Mouse (Mus musculus) neural tube, embryonic 14.5 days (tissue): Measurements from ENCODE around the gene Camkmt. TPM values are rescaled to one million over a fixed set of nuclear protein-coding genes. Genes with fewer than 3 reads are reported as not detected.

Experiments
- ATAC-seq: fragments of 200-750 bp; cut with Nextera tagmentation; 2 replicates; pipeline ENCODE4 v1.8.0; 2017; ENCODE audit warnings: low read depth, mild to moderate bottlenecking, moderate TSS enrichment, moderate library complexity
- H3K27ac ChIP-seq: fragments of 300-500 bp; sonication (generic); 2 replicates; pipeline ENCODE4 v1.5.1; 2014; ENCODE audit warnings: low read depth, mild to moderate bottlenecking, control low read depth, low read length, moderate library complexity, mixed read lengths
- H3K27me3 ChIP-seq: fragments of 300-500 bp; sonication (generic); 2 replicates; pipeline ENCODE4 v1.6.1; 2014; ENCODE audit warnings: low read length; ENCODE audit not compliant: control insufficient read depth, insufficient read depth
- H3K36me3 ChIP-seq: fragments of 300-500 bp; sonication (generic); 2 replicates; pipeline ENCODE4 v1.6.1; 2014; ENCODE audit warnings: low read length, mixed read lengths; ENCODE audit not compliant: control insufficient read depth, insufficient read depth
- H3K4me1 ChIP-seq: fragments of 300-500 bp; sonication (generic); 2 replicates; pipeline ENCODE4 v1.6.1; 2014; ENCODE audit warnings: low read length; ENCODE audit not compliant: control insufficient read depth, insufficient read depth
- H3K4me2 ChIP-seq: fragments of 300-500 bp; sonication (generic); 2 replicates; pipeline ENCODE4 v1.6.1; 2014; ENCODE audit warnings: mild to moderate bottlenecking, low read depth, low read length, control low read depth
- H3K4me3 ChIP-seq: fragments of 300-500 bp; sonication (generic); 2 replicates; pipeline ENCODE4 v1.5.1; 2014; ENCODE audit warnings: low read depth, low read length, control low read depth, mixed read lengths
- H3K9ac ChIP-seq: fragments of 300-500 bp; sonication (generic); replicated peaks from 2 replicates; pipeline ENCODE4 v1.6.1; 2014; ENCODE audit warnings: low read depth, mild to moderate bottlenecking, control low read depth, low read length, mixed read lengths
- H3K9me3 ChIP-seq: fragments of 300-500 bp; sonication (generic); 2 replicates; pipeline ENCODE4 v1.6.1; 2016; ENCODE audit warnings: low read length; ENCODE audit not compliant: control insufficient read depth
- WGBS: fragments of 180-500 bp; shearing (Covaris S2); extraction: QIAGEN DNeasy Blood & Tissue Kit; methylation state at CpG from one replicate; pipeline ENCODE4 v1.1.7; 2014; 5-methylcytosine and 5-hydroxymethylcytosine counted together
- polyA plus RNA-seq: library from polyadenylated mRNA; unstranded; fragments of >200 nt; fragmentation: Nextera tagmentation; extraction: Ambion mirVana; gene quantifications from 2 replicates; pipeline ENCODE4 v1.2.1, GENCODE M21; 2014

Gene Camkmt
- polyA plus RNA-seq, 1 experiment from 2014 or later: 24.5 TPM

GRCm38 (mm10) chr17:85464466-85465411 is 374.4 kb downstream of the Camkmt start:
- Histone ChIP-seq H3K4me2 (no peak overlapping the region), H3K36me3 (no peaks in the 10 kb centered on the region), H3K4me3 (no peak overlapping the region), H3K27me3 (peaks cover 86% of the 10 kb centered on the region), H3K4me1 (no peaks in the 10 kb centered on the region), H3K9ac (no peak overlapping the region), H3K27ac (no peak overlapping the region), H3K9me3 (no peaks in the 10 kb centered on the region)
- no peak for ATAC-seq
- WGBS: 1% methylated on average over 40 of the region's 40 CpGs

- no peaks in the 10 kb centered on the region for H3K36me3 ChIP-seq
- H3K4me2 ChIP-seq: no peak overlapping the region
- ATAC-seq: no peak
- 74% methylated on average over 4 of the region's 4 CpGs for WGBS
- H3K9me3 ChIP-seq: no peaks in the 10 kb centered on the region
- H3K9ac ChIP-seq: no peak overlapping the region
- no peak overlapping the region for H3K4me3 ChIP-seq
- H3K4me1 ChIP-seq: no peaks in the 10 kb centered on the region
- peaks cover 75% of the 10 kb centered on the region for H3K27me3 ChIP-seq
- no peak overlapping the region for H3K27ac ChIP-seq
Observed at GRCm38 (mm10) chr17:85469776-85470175, 379.4 kb downstream of the Camkmt start.

DNA sequence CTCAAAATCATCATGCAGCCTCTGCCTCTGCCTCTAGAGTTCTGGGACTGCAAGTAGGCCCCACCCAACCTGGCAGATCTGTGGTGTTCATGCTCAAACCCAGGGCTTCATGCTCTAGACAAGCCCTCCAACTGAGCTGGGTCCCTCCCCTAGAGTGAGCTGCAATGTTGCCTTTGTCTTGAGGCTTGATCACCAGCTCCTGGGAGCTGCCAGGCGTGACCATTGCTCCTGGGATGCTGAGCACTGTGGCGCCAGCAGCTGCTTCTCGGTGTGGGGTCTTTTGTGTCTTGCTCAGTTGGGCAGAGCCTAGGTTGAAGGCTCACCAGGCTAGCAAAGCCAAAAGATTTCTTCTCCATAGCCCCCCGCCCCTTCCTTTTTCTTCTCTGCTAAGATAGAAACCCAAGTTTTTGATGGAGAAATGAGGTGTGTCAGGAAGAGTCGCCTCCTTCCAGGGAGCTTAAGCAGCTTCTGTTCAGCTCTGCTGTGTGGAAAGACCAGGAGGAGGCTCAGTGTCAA is 382.4 kb downstream of the Camkmt start:
- H3K27ac ChIP-seq: no peak overlapping the region
- H3K9ac ChIP-seq: no peak overlapping the region
- no peaks in the 10 kb centered on the region for H3K9me3 ChIP-seq
- H3K36me3 ChIP-seq: no peaks in the 10 kb centered on the region
- H3K4me2 ChIP-seq: no peak overlapping the region
- no peak for ATAC-seq
- 3% methylated on average over 5 of the region's 5 CpGs for WGBS
- H3K27me3 ChIP-seq: peaks cover 70% of the 10 kb centered on the region
- H3K4me1 ChIP-seq: no peaks in the 10 kb centered on the region
- H3K4me3 ChIP-seq: no peak overlapping the region

GRCm38 (mm10) chr17:85473217-85473616 is 382.9 kb downstream of the Camkmt start:
- Histone ChIP-seq H3K4me2 (no peak overlapping the region), H3K27me3 (peaks cover 69% of the 10 kb centered on the region), H3K9ac (no peak overlapping the region), H3K4me3 (no peak overlapping the region), H3K9me3 (no peaks in the 10 kb centered on the region), H3K36me3 (no peaks in the 10 kb centered on the region), H3K4me1 (no peaks in the 10 kb centered on the region), H3K27ac (no peak overlapping the region)
- ATAC-seq: no peak
- WGBS: 2% methylated on average over 16 of the region's 16 CpGs

- no peak overlapping the region for H3K4me3 ChIP-seq
- no peak overlapping the region for H3K27ac ChIP-seq
- H3K4me1 ChIP-seq: no peaks in the 10 kb centered on the region
- WGBS: under 1% methylated on average over 8 of the region's 8 CpGs
- no peak for ATAC-seq
- H3K4me2 ChIP-seq: no peak overlapping the region
- H3K9ac ChIP-seq: no peak overlapping the region
- H3K36me3 ChIP-seq: no peaks in the 10 kb centered on the region
- peaks cover 67% of the 10 kb centered on the region for H3K27me3 ChIP-seq
- no peaks in the 10 kb centered on the region for H3K9me3 ChIP-seq
Observed at GRCm38 (mm10) chr17:85473881-85474280, 383.5 kb downstream of the Camkmt start.

- no peak for ATAC-seq
Observed at GRCm38 (mm10) chr17:85481241-85481640, 390.9 kb downstream of the Camkmt start.

DNA sequence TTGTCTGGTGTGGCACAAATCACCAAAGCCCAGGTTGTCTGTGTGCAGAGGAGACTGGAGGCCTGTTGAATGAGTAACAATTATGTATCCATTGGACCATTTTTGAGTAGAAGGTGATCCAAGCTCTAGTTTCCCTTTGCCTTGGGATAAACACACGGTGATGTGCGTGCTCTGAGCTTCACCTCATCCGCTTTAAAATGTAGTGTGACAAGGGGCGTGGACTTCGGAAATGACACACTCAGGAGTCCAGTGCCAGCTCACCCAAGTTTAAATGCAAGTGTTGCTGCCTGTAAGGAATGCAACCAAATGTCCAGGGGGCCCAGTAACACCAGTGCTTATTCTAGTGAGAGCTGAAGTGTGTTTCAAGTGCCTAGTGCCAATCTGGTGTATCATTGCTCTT is 392.7 kb downstream of the Camkmt start:
- 95% methylated on average over 5 of the region's 5 CpGs for WGBS
- Histone ChIP-seq H3K4me1 (no peaks in the 10 kb centered on the region), H3K4me2 (no peak overlapping the region), H3K9me3 (no peaks in the 10 kb centered on the region), H3K9ac (no peak overlapping the region), H3K27ac (no peak overlapping the region), H3K36me3 (no peaks in the 10 kb centered on the region), H3K4me3 (no peak overlapping the region), H3K27me3 (peaks cover 68% of the 10 kb centered on the region)
- ATAC-seq: no peak

More at GRCm38 (mm10) chr17:85481241-85481640, 390.9 kb downstream of the Camkmt start:
- no peak overlapping the region for H3K27ac ChIP-seq
- H3K4me2 ChIP-seq: no peak overlapping the region
- H3K4me1 ChIP-seq: no peaks in the 10 kb centered on the region
- no peak overlapping the region for H3K9ac ChIP-seq
- no peaks in the 10 kb centered on the region for H3K36me3 ChIP-seq
- H3K27me3 ChIP-seq: peaks cover 67% of the 10 kb centered on the region
- H3K9me3 ChIP-seq: no peaks in the 10 kb centered on the region
- no peak overlapping the region for H3K4me3 ChIP-seq
- WGBS: 91% methylated on average over 8 of the region's 8 CpGs

DNA sequence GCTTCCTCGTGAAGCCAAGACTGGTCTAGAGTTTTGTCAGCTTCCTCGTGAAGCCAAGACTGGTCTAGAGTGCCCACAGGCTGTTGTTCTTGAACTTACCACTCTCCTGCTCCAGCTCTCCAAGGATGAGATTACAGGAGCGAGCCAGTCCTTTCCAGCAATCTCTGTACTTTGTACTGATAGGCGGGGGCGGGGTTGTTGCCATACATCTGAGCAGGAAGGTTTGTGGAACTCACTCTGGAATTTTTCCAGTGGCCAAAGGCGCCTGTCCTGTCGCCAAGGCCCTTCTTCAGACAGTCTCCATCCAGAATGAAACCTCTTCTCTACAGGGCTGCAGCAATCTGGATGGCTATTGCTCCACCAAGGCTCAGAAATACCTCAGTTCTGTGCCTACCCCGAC is 393.7 kb downstream of the Camkmt start:
- WGBS: 50% methylated on average over 8 of the region's 8 CpGs
- Histone ChIP-seq H3K4me1 (no peaks in the 10 kb centered on the region), H3K9me3 (no peaks in the 10 kb centered on the region), H3K27me3 (peaks cover 70% of the 10 kb centered on the region), H3K36me3 (no peaks in the 10 kb centered on the region), H3K4me2 (no peak overlapping the region), H3K4me3 (no peak overlapping the region), H3K27ac (no peak overlapping the region), H3K9ac (no peak overlapping the region)
- no peak for ATAC-seq

DNA sequence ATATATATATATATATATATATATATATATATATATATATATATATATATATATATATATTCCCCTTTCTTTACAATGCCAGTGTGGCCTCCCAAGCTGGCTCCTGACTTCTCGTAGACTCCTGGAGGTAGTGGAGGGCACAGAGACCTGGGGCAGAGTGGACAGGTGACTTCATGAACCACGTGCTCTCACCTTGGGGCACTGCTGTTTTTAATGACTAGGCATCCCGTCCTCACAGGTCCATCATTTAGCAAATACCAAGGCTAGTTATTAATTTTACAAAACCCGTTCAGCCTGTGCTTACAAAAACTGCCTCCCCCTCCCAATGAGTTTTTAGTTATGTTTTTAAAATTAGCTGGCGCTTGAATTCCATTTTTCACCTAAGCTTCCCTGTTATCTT is 394.2 kb downstream of the Camkmt start:
- H3K27me3 ChIP-seq: peaks cover 71% of the 10 kb centered on the region
- ATAC-seq: no peak
- 28% methylated on average over 5 of the region's 5 CpGs for WGBS

More for the DNA sequence above, 394.2 kb downstream of the Camkmt start:
- Histone ChIP-seq H3K4me3 (no peak overlapping the region), H3K27ac (no peak overlapping the region), H3K36me3 (no peaks in the 10 kb centered on the region), H3K9ac (no peak overlapping the region), H3K9me3 (no peaks in the 10 kb centered on the region), H3K4me1 (no peaks in the 10 kb centered on the region), H3K4me2 (no peak overlapping the region)
